34 mouse cellular contexts compared by ENCODE assay signal in genomic region chr11:67086467-67087164, GRCm38 (mm10). TPM values are rescaled to one million over a fixed set of nuclear protein-coding genes. Genes with fewer than 3 reads are reported as not detected.
DNase-seq lines count a peak whose midpoint lies in the region; ATAC-seq and TF ChIP-seq lines count a peak whose summit lies in the region.
"Had no signal": no experiment of that assay in that cellular context is flagged by ENCODE, and none has a peak within 500 bp of the region (broad histone marks: within the 10 kb centered on the region; RNA-seq: fewer than 3 reads in every experiment).

No protein-coding gene starts in this region.

- no peak overlapping the region for H3K27ac ChIP-seq in kidney, adult 2 months (ENCODE audit: insufficient read depth, low read depth, low read length)
- no peak overlapping the region for H3K27ac ChIP-seq in kidney, embryonic 14.5 days (ENCODE audit: low read depth, low read length)
- no peak overlapping the region for H3K27ac ChIP-seq in liver, adult 2 months (replicated peaks; ENCODE audit: insufficient read depth, low read depth, low read length)
- H3K27ac ChIP-seq in liver, embryonic 11.5 days (ENCODE audit: low read depth, low read length): no peak overlapping the region
- H3K27ac ChIP-seq: heart, embryonic 10.5 days; hindbrain, embryonic 14.5 days; kidney, postnatal 0 days; layer of hippocampus, adult 2 months; left cerebral cortex, adult 2 months; limb, embryonic 12.5 days; liver, embryonic 13.5 days; macrophage; neural tube, embryonic 15.5 days had no signal

- no peak overlapping the region for H3K4me3 ChIP-seq in kidney, adult 2 months (ENCODE audit: insufficient read depth, low read depth, low read length)
- no peak overlapping the region for H3K4me3 ChIP-seq in kidney, embryonic 14.5 days (ENCODE audit: low read length)
- no peak overlapping the region for H3K4me3 ChIP-seq in liver, adult 2 months (ENCODE audit: insufficient read depth, low read depth, low read length)
- no peak overlapping the region for H3K4me3 ChIP-seq in liver, embryonic 11.5 days (ENCODE audit: low read depth, low read length)
- H3K4me3 ChIP-seq in myocyte: no peak overlapping the region
- H3K4me3 ChIP-seq: heart, embryonic 10.5 days; layer of hippocampus, adult 2 months; left cerebral cortex, adult 2 months; limb, embryonic 12.5 days; liver, embryonic 13.5 days; neural tube, embryonic 15.5 days had no signal

- no peak for ATAC-seq in kidney, embryonic 14.5 days (ENCODE audit: low FRiP score, low TSS enrichment)
- ATAC-seq in liver, embryonic 11.5 days (replicated peaks; ENCODE audit: low FRiP score): no peak
- ATAC-seq: forebrain, embryonic 14.5 days had no signal

- 50% methylated on average over 9 of the region's 9 CpGs for WGBS in kidney, adult 2 months
- WGBS in kidney, embryonic 14.5 days: 59% methylated on average over 9 of the region's 9 CpGs
- 37% methylated on average over 9 of the region's 9 CpGs for WGBS in liver, adult 2 months
- WGBS in liver, embryonic 11.5 days: 49% methylated on average over 9 of the region's 9 CpGs

- no peaks in the 10 kb centered on the region for H3K79me2 ChIP-seq in liver, adult 2 months (ENCODE audit: control insufficient read depth, insufficient read depth, low read length)
- H3K79me2 ChIP-seq in myocyte (ENCODE audit: control insufficient read depth, insufficient read depth): no peaks in the 10 kb centered on the region

- no peaks in the 10 kb centered on the region for H3K9me3 ChIP-seq in kidney, embryonic 14.5 days (ENCODE audit: control insufficient read depth, low read length)
- H3K9me3 ChIP-seq in liver, embryonic 11.5 days (ENCODE audit: control insufficient read depth, low read length): no peaks in the 10 kb centered on the region
- H3K9me3 ChIP-seq: heart, embryonic 10.5 days; limb, embryonic 12.5 days; liver, embryonic 13.5 days; neural tube, embryonic 15.5 days had no signal

- no peaks in the 10 kb centered on the region for H3K27me3 ChIP-seq in kidney, adult 2 months (replicated peaks; ENCODE audit: control insufficient read depth, insufficient read depth, low read length)
- H3K27me3 ChIP-seq in kidney, embryonic 14.5 days (ENCODE audit: control insufficient read depth, insufficient read depth, low read length): peaks cover 11% of the 10 kb centered on the region
- H3K27me3 ChIP-seq in liver, adult 2 months (ENCODE audit: control insufficient read depth, insufficient read depth, low read length): peaks cover 5% of the 10 kb centered on the region; the same call in 1 of the 2 replicates
- peaks cover 30% of the 10 kb centered on the region for H3K27me3 ChIP-seq in liver, embryonic 11.5 days (replicated peaks; ENCODE audit: control insufficient read depth, insufficient read depth, low read length)
- H3K27me3 ChIP-seq in myocyte (ENCODE audit: control insufficient read depth, insufficient read depth, insufficient read length): no peaks in the 10 kb centered on the region

- H3K4me1 ChIP-seq in kidney, adult 2 months (ENCODE audit: control insufficient read depth, insufficient read depth, low read length): no peaks in the 10 kb centered on the region
- H3K4me1 ChIP-seq in kidney, embryonic 14.5 days (ENCODE audit: control insufficient read depth, insufficient read depth, low read length): no peaks in the 10 kb centered on the region
- no peaks in the 10 kb centered on the region for H3K4me1 ChIP-seq in liver, adult 2 months (ENCODE audit: control insufficient read depth, insufficient read depth, low read length)
- H3K4me1 ChIP-seq in liver, embryonic 11.5 days (replicated peaks; ENCODE audit: control insufficient read depth, insufficient read depth, low read length): no peaks in the 10 kb centered on the region
- H3K4me1 ChIP-seq: limb, embryonic 12.5 days; liver, embryonic 13.5 days; neural tube, embryonic 15.5 days had no signal

- H3ac ChIP-seq in myocyte (ENCODE audit: control insufficient read depth, insufficient read length): no peak overlapping the region

- H3K36me3 ChIP-seq in kidney, adult 2 months (ENCODE audit: control insufficient read depth, insufficient read depth, low read length): no peaks in the 10 kb centered on the region
- H3K36me3 ChIP-seq in kidney, embryonic 14.5 days (ENCODE audit: control insufficient read depth, insufficient read depth, low read length): no peaks in the 10 kb centered on the region
- H3K36me3 ChIP-seq in liver, adult 2 months (ENCODE audit: control insufficient read depth, insufficient read depth, low read length): no peaks in the 10 kb centered on the region
- no peaks in the 10 kb centered on the region for H3K36me3 ChIP-seq in liver, embryonic 11.5 days (ENCODE audit: control insufficient read depth, insufficient read depth, low read length)
- peaks cover 7% of the 10 kb centered on the region for H3K36me3 ChIP-seq in myocyte (ENCODE audit: control insufficient read depth, insufficient read depth)
- H3K36me3 ChIP-seq: heart, embryonic 10.5 days; limb, embryonic 12.5 days; liver, embryonic 13.5 days; neural tube, embryonic 15.5 days had no signal

- DNase-seq in adrenal gland, postnatal 10 days: peak; percentile 10
- DNase-seq in adrenal gland, adult 8-10 months: no peak
- DNase-seq in kidney, adult 2 months: peak; percentile 43
- DNase-seq in liver, adult 2 months (ENCODE audit: extremely low read depth, low read depth, low spot score): peak; percentile 58
- no peak for DNase-seq in liver, embryonic 11.5 days (ENCODE audit: low spot score)
- DNase-seq in right cerebral cortex, postnatal 14 days: no peak
- DNase-seq: adrenal gland, postnatal 36 days; cerebellum, adult 2 months; cerebellum, postnatal 14 days; gastrocnemius, postnatal 25 days; heart, adult 11 months; heart, postnatal 4 days; liver, embryonic 13.5 days; lung, adult 2 months; lung, postnatal 10 days; midbrain, embryonic 14.5 days; right cerebral cortex, adult 18-20 months; right cerebral cortex, postnatal 4 days; thymus, adult 2 months; thymus, postnatal 36 days had no signal

- no peak for TF ChIP-seq POLR2A in kidney, adult 2 months (IDR thresholded peaks at IDR 0.05; ENCODE audit: low read depth, low read length)
- TF ChIP-seq POLR2A in liver, adult 2 months (IDR thresholded peaks at IDR 0.05; ENCODE audit: extremely low read depth, insufficient read depth, low read length): no peak
- TF ChIP-seq POLR2A in myocyte (IDR thresholded peaks at IDR 0.05; ENCODE audit: insufficient read length, low read depth): peak; percentile 44

- no peak overlapping the region for H3K9ac ChIP-seq in kidney, embryonic 14.5 days (ENCODE audit: low read depth, low read length)
- no peak overlapping the region for H3K9ac ChIP-seq in liver, adult 2 months (ENCODE audit: low read depth, low read length)
- H3K9ac ChIP-seq in liver, embryonic 11.5 days (ENCODE audit: low read depth, low read length): no peak overlapping the region
- H3K9ac ChIP-seq: hindbrain, embryonic 14.5 days; limb, embryonic 12.5 days; liver, embryonic 13.5 days; neural tube, embryonic 15.5 days had no signal

- no peak overlapping the region for H3K4me2 ChIP-seq in kidney, embryonic 14.5 days (replicated peaks; ENCODE audit: low read depth, low read length)
- H3K4me2 ChIP-seq in liver, embryonic 11.5 days: no peak overlapping the region
- H3K4me2 ChIP-seq in myocyte (ENCODE audit: low read depth): peak overlapping the region; percentile 54
- H3K4me2 ChIP-seq: hindbrain, embryonic 14.5 days; limb, embryonic 12.5 days; liver, embryonic 13.5 days; neural tube, embryonic 15.5 days had no signal

- TF ChIP-seq CTCF in kidney, adult 2 months (conservative IDR thresholded peaks at IDR 0.05; ENCODE audit: insufficient read depth, insufficient read length, low read depth, low read length): no peak
- no peak for TF ChIP-seq CTCF in liver, adult 2 months (IDR thresholded peaks at IDR 0.05; ENCODE audit: low read depth, low read length)

TF ChIP-seq in myocyte, 11 proteins besides CTCF, POLR2A, EP300 and RAD21 (continues in another document):
- TF ChIP-seq E2F4 (IDR thresholded peaks at IDR 0.05; ENCODE audit: insufficient read depth) (no peak), MYOD1 (IDR thresholded peaks at IDR 0.05; ENCODE audit: control insufficient read depth in 1 of 3, insufficient read length in 2 of 3, low read depth in 2 of 3) (no peak), POLR2AphosphoS2 (IDR thresholded peaks at IDR 0.05; ENCODE audit: insufficient read length, low read depth) (no peak), TCF12 (IDR thresholded peaks at IDR 0.05; ENCODE audit: insufficient read depth, poor library complexity, severe bottlenecking) (no peak), MYOG (IDR thresholded peaks at IDR 0.05; ENCODE audit: control insufficient read depth in 1 of 3, insufficient read depth in 1 of 3, insufficient read length in 2 of 3, low read depth in 2 of 3) (no peak), USF1 (IDR thresholded peaks at IDR 0.05; ENCODE audit: low read depth) (no peak)

RNA-seq across cellular contexts. Expression of gene Myh3, which starts 8.5 kb away (rescaled TPM):
- 1 to 10 TPM; 2.6 to 3.5 TPM for total RNA-seq in adrenal gland, postnatal 10 days (2021)
- total RNA-seq in adrenal gland, adult 8-10 months (2022): under 1 TPM in 3 of 4 experiments, not detected in 1; 0.05 to 0.17 (median 0.09) TPM
- polyA plus RNA-seq in kidney, adult 2 months (2012; rRNA removed): 0.01 and 0.02 TPM in 2 replicates
- 0.10 and 0.45 TPM in 2 replicates for polyA plus RNA-seq in kidney, embryonic 14.5 days (2014; fragmentation: Nextera tagmentation; extraction: Ambion mirVana)
- not detected in 2 replicates for total RNA-seq in liver, adult 2 months (2014; rRNA removed)
- not detected in 2 replicates for polyA plus RNA-seq in liver, adult 2 months (2012; rRNA removed)
- polyA plus RNA-seq in liver, embryonic 11.5 days (2014; fragmentation: Nextera tagmentation; extraction: Ambion mirVana): 0.38 and 0.78 TPM in 2 replicates
- polyA plus RNA-seq in myocyte (2012; fragmentation: generic; extraction: Trizol): 876 TPM
- total RNA-seq: megakaryocyte-erythroid progenitor cell, adult 5-6 weeks; monocyte, adult 5-6 weeks had no signal
- polyA plus RNA-seq: spleen, adult 2 months had no signal

RNA-seq across cellular contexts. Expression of gene Sco1, which starts 34.1 kb away (rescaled TPM):
- total RNA-seq in adrenal gland, postnatal 10 days (2021): 10 to 100 TPM; 18.1 to 21.3 TPM
- total RNA-seq in adrenal gland, adult 8-10 months (2022): 10 to 100 TPM; 20.1 to 26.5 (median 21.6) TPM
- polyA plus RNA-seq in kidney, adult 2 months (2012; rRNA removed): 4.5 and 5.8 TPM in 2 replicates
- 11.8 and 19.2 TPM in 2 replicates for polyA plus RNA-seq in kidney, embryonic 14.5 days (2014; fragmentation: Nextera tagmentation; extraction: Ambion mirVana)
- total RNA-seq in liver, adult 2 months (2014; rRNA removed): 10.5 and 11.5 TPM in 2 replicates
- 4.8 and 5.5 TPM in 2 replicates for polyA plus RNA-seq in liver, adult 2 months (2012; rRNA removed)
- polyA plus RNA-seq in liver, embryonic 11.5 days (2014; fragmentation: Nextera tagmentation; extraction: Ambion mirVana): 18.8 and 20.3 TPM in 2 replicates
- 14.7 TPM for polyA plus RNA-seq in myocyte (2012; fragmentation: generic; extraction: Trizol)

RNA-seq across cellular contexts. Expression of gene Adprm, which starts 34.2 kb away (rescaled TPM):
- 10 to 100 TPM; 23.2 to 24.3 TPM for total RNA-seq in adrenal gland, postnatal 10 days (2021)
- total RNA-seq in adrenal gland, adult 8-10 months (2022): 10 to 100 TPM; 23.4 to 37.2 (median 30.9) TPM
- polyA plus RNA-seq in kidney, adult 2 months (2012; rRNA removed): 15.1 and 19.0 TPM in 2 replicates
- 27.0 and 27.7 TPM in 2 replicates for polyA plus RNA-seq in kidney, embryonic 14.5 days (2014; fragmentation: Nextera tagmentation; extraction: Ambion mirVana)
- 25.2 and 36.5 TPM in 2 replicates for total RNA-seq in liver, adult 2 months (2014; rRNA removed)
- 10.8 and 14.0 TPM in 2 replicates for polyA plus RNA-seq in liver, adult 2 months (2012; rRNA removed)
- polyA plus RNA-seq in liver, embryonic 11.5 days (2014; fragmentation: Nextera tagmentation; extraction: Ambion mirVana): 17.0 and 18.5 TPM in 2 replicates
- polyA plus RNA-seq in myocyte (2012; fragmentation: generic; extraction: Trizol): 13.1 TPM

Comparison
In these comparisons a context has a peak if more than half of its experiments do, and no peak if none do; other contexts are left out.
1. DNase-seq: peak in adrenal gland, postnatal 10 days (single experiment), kidney, adult 2 months (single experiment) and liver, adult 2 months (single experiment); none in adrenal gland, adult 8-10 months (single experiment), liver, embryonic 11.5 days (single experiment) and right cerebral cortex, postnatal 14 days (single experiment).
2. RNA of gene Myh3, which starts 8.5 kb away (polyA plus RNA-seq): 876 TPM in myocyte (single experiment); 0.10 to 0.45 TPM in kidney, embryonic 14.5 days, 0.38 to 0.78 TPM in liver, embryonic 11.5 days, 0.01 to 0.02 TPM in kidney, adult 2 months and not detected in liver, adult 2 months; every median in the first group is over 100 times any median in the second.